Mouse (Mus musculus) E14TG2a.4 (cell line): ENCODE measurements at regions not wholly inside any gene's neighbourhood (a gene's known extent, or its start where the extent isn't known, plus 50 kb on each side); places are given as distances from the start of the nearest gene placed in this dataset.

Source experiments
- CTCF ChIP-seq: conservative IDR thresholded peaks from 2 replicates; pipeline ENCODE4 v1.5.1; 2014; ENCODE audit warnings: low read length
- NANOG ChIP-seq: IDR thresholded peaks from 2 replicates; pipeline ENCODE4 v1.6.1; 2014; ENCODE audit warnings: borderline replicate concordance, low read length, mixed read lengths

DNA sequence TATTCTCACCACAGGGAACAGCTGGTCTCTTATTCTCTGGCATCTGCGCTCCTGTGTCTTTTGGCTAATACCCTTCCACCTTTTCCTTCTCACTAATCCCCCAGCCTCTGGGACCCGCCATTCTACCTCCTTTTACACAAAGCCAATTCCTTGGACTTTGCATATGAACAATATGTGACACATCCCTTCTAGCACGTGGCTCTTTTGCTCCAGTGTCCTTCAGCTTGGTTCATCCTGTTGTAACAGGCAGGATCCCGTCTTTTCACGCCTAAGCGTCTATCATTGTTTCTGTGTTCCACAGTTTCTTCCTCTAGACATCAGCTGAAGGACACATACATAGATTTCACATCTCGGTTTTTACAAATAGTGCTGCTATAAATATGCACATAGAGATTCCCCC is 114.0 kb upstream of the Id4 start:
- no peak for TF ChIP-seq CTCF
- TF ChIP-seq NANOG = no peak
